Mouse (Mus musculus): ENCODE results near the gene Ros1.

Gene Ros1

DNA sequence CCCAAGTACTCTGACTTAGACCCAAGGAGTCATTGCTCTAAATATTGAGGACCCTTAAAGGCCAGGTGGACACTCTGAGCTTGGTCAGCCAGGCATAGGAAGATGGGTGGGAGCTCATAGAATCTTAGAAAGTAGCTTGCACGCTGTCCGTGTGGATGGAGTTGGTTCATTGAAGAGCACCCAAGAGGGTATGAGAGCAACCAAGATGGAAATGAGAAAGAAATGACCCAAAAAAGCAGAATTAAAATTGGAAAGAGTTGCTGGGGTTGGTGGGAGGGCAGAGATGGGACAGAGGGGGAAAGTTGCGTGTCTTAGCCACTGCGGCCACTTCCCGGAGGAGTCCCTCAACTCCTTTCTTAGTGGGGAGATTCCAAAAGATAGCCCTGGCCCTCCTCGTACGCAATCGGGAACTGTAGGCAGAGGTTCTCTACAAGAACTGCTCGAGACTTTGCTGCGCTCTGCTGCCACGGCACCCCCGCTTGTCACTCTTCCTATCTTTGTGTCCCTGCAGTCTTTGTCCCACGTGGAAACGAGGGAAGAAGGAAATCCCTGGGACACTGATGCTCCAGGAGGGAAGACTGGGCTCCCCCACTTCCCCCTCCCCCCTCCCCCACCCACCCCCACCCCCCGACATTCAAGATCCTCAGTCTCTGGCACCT is 173.2 kb downstream of the Ros1 start:
- no peak for DNase-seq

GRCm38 (mm10) chr10:52021231-52021630 is 173.8 kb downstream of the Ros1 start:
- no peak for DNase-seq

DNA sequence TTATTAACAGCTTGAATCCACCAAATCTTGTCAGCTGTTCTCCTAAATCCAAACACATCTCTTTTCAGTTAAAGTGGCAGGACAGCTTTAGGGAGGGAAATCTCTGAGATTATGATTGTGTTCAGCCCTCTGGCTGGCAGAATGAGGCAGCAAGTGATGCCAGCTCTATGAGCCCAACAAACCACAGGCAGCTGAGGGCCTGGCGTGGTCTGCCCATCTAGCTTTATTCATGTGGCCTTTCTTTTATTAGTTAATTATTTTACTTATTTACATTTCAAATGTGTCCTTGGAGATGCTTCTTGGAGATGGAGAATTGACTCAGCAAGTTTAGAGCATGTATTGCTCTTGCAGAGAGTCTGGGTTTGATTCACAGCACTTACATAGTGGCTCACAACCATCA is 176.6 kb downstream of the Ros1 start:
- DNase-seq, result no peak
